Mouse (Mus musculus) CH12.LX (cell line): ENCODE measurements around the gene Zfp827. TPM values are rescaled to one million over a fixed set of nuclear protein-coding genes. Genes with fewer than 3 reads are reported as not detected.

Source experiments
- DNase-seq: peaks from one replicate; pipeline ENCODE4 v3.0.0-alpha.2; 2013; ENCODE audit errors: extremely low read depth
- H3K27ac ChIP-seq: 2 replicates; pipeline ENCODE4 v1.5.1; 2012; ENCODE audit warnings: low read depth, mild to moderate bottlenecking, control low read depth, moderate library complexity; ENCODE audit not compliant: insufficient read depth
- H3K27me3 ChIP-seq: replicated peaks from 2 replicates; pipeline ENCODE3; 2012; ENCODE audit warnings: inconsistent platforms
- H3K36me3 ChIP-seq, 2 experiments: replicated peaks in 1 of 2; 2 replicates each; pipeline versions ENCODE3 to v1.6.1; 2012; ENCODE audit warnings: inconsistent platforms in 1 of 2, low read length in 1 of 2, mild to moderate bottlenecking in 1 of 2, mixed read lengths in 1 of 2, moderate library complexity in 1 of 2; ENCODE audit not compliant: control insufficient read depth in 1 of 2, insufficient read depth in 1 of 2
- H3K4me1 ChIP-seq, 2 experiments: 2 replicates each; pipeline ENCODE4 v1.6.1; 2012; ENCODE audit warnings: inconsistent platforms in 1 of 2, moderate library complexity in 1 of 2; ENCODE audit not compliant: insufficient read depth in 2 of 2, control insufficient read depth in 1 of 2
- H3K4me2 ChIP-seq: 2 replicates; pipeline ENCODE4 v1.6.1; 2012; ENCODE audit warnings: low read depth, mild to moderate bottlenecking, control low read depth; ENCODE audit not compliant: poor library complexity, insufficient read depth, severe bottlenecking
- H3K4me3 ChIP-seq, 3 experiments: fragments of 150-350 bp in 1 of 3; sonication (generic) in 1 of 3; replicated peaks in 1 of 3; 2 replicates each; pipeline versions ENCODE3 to v1.5.1; 2011 to 2012; ENCODE audit warnings: low read depth in 2 of 3, low read length in 2 of 3, mild to moderate bottlenecking in 2 of 3, moderate library complexity in 2 of 3, control low read depth in 1 of 3, improper control_type of control experiment in 1 of 3, inconsistent platforms in 1 of 3, mixed read lengths in 1 of 3; ENCODE audit not compliant: poor library complexity in 1 of 3
- H3K79me2 ChIP-seq: replicated peaks from 2 replicates; pipeline ENCODE4 v1.6.1; 2012; ENCODE audit warnings: mild to moderate bottlenecking, moderate library complexity; ENCODE audit not compliant: control insufficient read depth, poor library complexity, insufficient read depth, severe bottlenecking; ENCODE audit errors: extremely low read depth
- H3K9ac ChIP-seq: 2 replicates; pipeline ENCODE4 v1.6.1; 2012; ENCODE audit warnings: low read depth, mild to moderate bottlenecking, control low read depth, moderate library complexity; ENCODE audit not compliant: insufficient read depth
- H3K9me3 ChIP-seq: replicated peaks from 2 replicates; pipeline ENCODE3; 2012; ENCODE audit warnings: low read length, inconsistent platforms, mixed read lengths
- CHD1 ChIP-seq: IDR thresholded peaks from 2 replicates; pipeline ENCODE4 v1.6.1; 2012; ENCODE audit warnings: low read depth, low read length, improper control_type of control experiment, inconsistent platforms
- CHD2 ChIP-seq: IDR thresholded peaks from 2 replicates; pipeline ENCODE4 v1.6.1; 2011; ENCODE audit warnings: low read length, improper control_type of control experiment
- EP300 ChIP-seq: IDR thresholded peaks from 2 replicates; pipeline ENCODE4 v1.6.1; 2011; ENCODE audit warnings: low read length, improper control_type of control experiment
- ETS1 ChIP-seq: conservative IDR thresholded peaks from 2 replicates; pipeline ENCODE4 v1.6.1; 2012; ENCODE audit warnings: low read depth, mild to moderate bottlenecking, inconsistent platforms, low read length, improper control_type of control experiment, moderate library complexity
- IRF4 ChIP-seq: IDR thresholded peaks from 2 replicates; pipeline ENCODE4 v1.6.1; 2014; ENCODE audit warnings: low read depth, mild to moderate bottlenecking, inconsistent platforms, low read length, improper control_type of control experiment
- KAT2A ChIP-seq: IDR thresholded peaks from 2 replicates; pipeline ENCODE4 v1.6.1; 2012; ENCODE audit warnings: low read length, improper control_type of control experiment, inconsistent platforms; ENCODE audit not compliant: insufficient replicate concordance
- MAZ ChIP-seq: IDR thresholded peaks from 2 replicates; pipeline ENCODE4 v1.6.1; 2012; ENCODE audit warnings: low read depth, mild to moderate bottlenecking, inconsistent platforms, low read length, improper control_type of control experiment, moderate library complexity
- MEF2A ChIP-seq: IDR thresholded peaks from 2 replicates; pipeline ENCODE4 v1.6.1; 2014; ENCODE audit warnings: low read depth, mild to moderate bottlenecking, inconsistent platforms, low read length, improper control_type of control experiment, borderline replicate concordance
- RCOR1 ChIP-seq: conservative IDR thresholded peaks from 2 replicates; pipeline ENCODE4 v1.6.1; 2012; ENCODE audit warnings: low read depth, mild to moderate bottlenecking, inconsistent platforms, low read length, improper control_type of control experiment
- TCF12 ChIP-seq: IDR thresholded peaks from 2 replicates; pipeline ENCODE4 v1.6.1; 2014; ENCODE audit warnings: low read depth, mild to moderate bottlenecking, inconsistent platforms, low read length, improper control_type of control experiment
- UBTF ChIP-seq: IDR thresholded peaks from 2 replicates; pipeline ENCODE4 v1.6.1; 2012; ENCODE audit warnings: low read depth, mild to moderate bottlenecking, inconsistent platforms, low read length, improper control_type of control experiment, moderate library complexity
- USF2 ChIP-seq: conservative IDR thresholded peaks from 2 replicates; pipeline ENCODE4 v1.6.1; 2011; ENCODE audit warnings: low read depth, low read length, improper control_type of control experiment
- ZC3H11A ChIP-seq: IDR thresholded peaks from 2 replicates; pipeline ENCODE4 v1.6.1; 2012; ENCODE audit warnings: low read depth, mild to moderate bottlenecking, inconsistent platforms, low read length, improper control_type of control experiment
- ZKSCAN1 ChIP-seq: IDR thresholded peaks from 2 replicates; pipeline ENCODE4 v1.6.1; 2012; ENCODE audit warnings: low read depth, inconsistent platforms, low read length, improper control_type of control experiment, borderline replicate concordance
- ZMIZ1 ChIP-seq: IDR thresholded peaks from 2 replicates; pipeline ENCODE4 v1.6.1; 2012; ENCODE audit warnings: low read depth, mild to moderate bottlenecking, inconsistent platforms, low read length, improper control_type of control experiment
- ZNF384 ChIP-seq: IDR thresholded peaks from 2 replicates; pipeline ENCODE4 v1.6.1; 2012; ENCODE audit warnings: low read depth, low read length, improper control_type of control experiment, inconsistent platforms
- dilution Hi-C: fragments of 300-500 bp; cut with MboI; formaldehyde crosslinking; loops from 2 replicates; pipeline ENCODE4 v1.14.3; 2020; ENCODE audit warnings: low sequenced_read_pairs; ENCODE audit not compliant: extremely low pct_unique_long_range_greater_than_20kb, extremely low pct_ligation_motif_present
- in situ Hi-C: fragments of 300-500 bp; cut with MboI; formaldehyde crosslinking; loops from 3 replicates; pipeline ENCODE4 v1.14.3; 2019; ENCODE audit warnings: low sequenced_read_pairs, low pct_ligation_motif_present, low pct_unique_long_range_greater_than_20kb, mixed read lengths
- polyA plus RNA-seq: library from polyadenylated mRNA; unstranded; fragments of >175 nt; gene quantifications from 2 replicates; pipeline ENCODE4 v1.2.1, GENCODE M21; 2012; ENCODE audit warnings: low read depth; ENCODE audit not compliant: insufficient read length
- total RNA-seq, 2 experiments: library from RNA; depleted of rRNA; stranded (reverse); fragments of 300-350 nt in 1 of 2; fragments of >200 nt in 1 of 2; gene quantifications; 2 replicates each; pipeline ENCODE4 v1.2.3; 2012 to 2014

Zfp827 gene
- total and polyA plus RNA-seq, 3 experiments: 4.3 to 11.1 (median 7.8) TPM

DNA sequence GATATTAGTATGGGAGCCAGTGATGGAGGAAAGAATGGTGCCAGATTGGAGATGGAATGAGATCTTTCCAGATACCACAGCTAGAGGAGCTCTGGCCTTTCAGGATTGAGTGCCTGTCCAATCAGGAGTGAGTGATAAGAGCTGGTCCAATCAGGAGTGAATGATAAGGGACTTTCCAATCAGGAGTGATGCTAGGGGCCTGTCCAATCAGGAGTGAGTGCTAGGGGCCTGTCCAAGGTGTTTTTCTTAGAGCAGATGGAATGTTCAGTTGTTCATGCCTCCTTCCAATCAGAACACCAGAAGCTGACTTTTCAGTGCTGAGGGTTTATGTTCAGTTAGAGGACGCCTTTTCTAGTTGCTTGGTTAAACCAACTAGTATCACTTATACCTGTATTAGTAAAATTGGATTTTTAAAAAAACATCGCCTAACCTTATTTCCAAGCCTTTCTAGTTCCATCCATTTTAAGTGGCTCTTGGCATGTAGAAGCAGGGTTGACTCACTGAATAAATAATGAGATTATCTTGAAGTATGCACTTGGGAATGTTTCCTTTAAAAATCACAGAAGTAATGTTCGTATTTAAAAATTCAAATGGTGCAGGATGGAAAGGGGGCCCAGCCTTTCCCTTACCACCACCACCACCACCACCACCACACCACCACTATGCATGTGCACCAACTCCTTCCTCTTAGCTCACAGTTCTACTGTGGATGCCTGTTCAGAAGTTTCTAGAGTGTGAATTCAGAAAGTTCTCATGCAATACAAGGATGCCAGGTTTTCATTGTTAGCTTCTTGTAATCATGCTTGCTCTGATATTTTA, 39.8 kb downstream of the Zfp827 start:
- Histone ChIP-seq H3K27me3 (no peaks in the 10 kb centered on the region), H3K4me3 (no peak overlapping the region), H3K79me2 (no peaks in the 10 kb centered on the region; the same call in 1 of the 2 replicates), H3K4me1 (peaks cover 0 to 22% of the 10 kb centered on the region in 2 experiments; a peak in 2 of 4 replicates), H3K4me2 (no peak overlapping the region), H3K36me3 (peaks cover 49 to 93% of the 10 kb centered on the region in 2 experiments), H3K27ac (no peak overlapping the region), H3K9ac (no peak overlapping the region), H3K9me3 (no peaks in the 10 kb centered on the region)
- no peak for TF ChIP-seq ZKSCAN1
- TF ChIP-seq IRF4: no peak
- no peak for TF ChIP-seq CHD2
- no peak for TF ChIP-seq CHD1
- TF ChIP-seq KAT2A: no peak
- TF ChIP-seq ZMIZ1: no peak
- TF ChIP-seq EP300: no peak
- TF ChIP-seq ETS1: no peak
- dilution Hi-C loops: no loop called here
- in situ Hi-C loops: no loop called here
- no peak for DNase-seq

DNA sequence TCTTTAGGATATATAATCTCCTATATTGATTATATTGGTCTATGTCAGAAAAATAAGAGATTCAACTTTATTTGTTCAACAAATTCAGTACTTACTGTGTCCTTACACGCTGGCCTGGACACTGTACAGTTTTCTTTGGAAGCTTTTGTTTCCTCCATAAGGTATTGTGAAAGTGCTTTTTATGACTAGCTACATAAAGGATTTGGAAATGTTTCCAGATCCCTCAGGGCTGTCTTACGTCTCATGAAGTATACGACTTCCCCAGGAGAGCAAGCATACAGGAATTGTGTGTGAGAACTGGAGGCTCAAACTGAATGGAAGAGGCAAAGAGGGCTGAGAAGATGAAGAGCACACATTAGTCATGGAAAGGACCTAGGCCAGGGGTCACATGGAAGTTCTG, 45.1 kb downstream of the Zfp827 start:
- Histone ChIP-seq H3K4me2 (no peak overlapping the region), H3K27ac (no peak overlapping the region), H3K79me2 (no peaks in the 10 kb centered on the region; the same call in 1 of the 2 replicates), H3K9ac (no peak overlapping the region), H3K4me1 (peaks cover 0 to 13% of the 10 kb centered on the region in 2 experiments; a peak in 1 of 4 replicates), H3K9me3 (no peaks in the 10 kb centered on the region), H3K4me3 (no peak overlapping the region), H3K27me3 (no peaks in the 10 kb centered on the region), H3K36me3 (peaks cover 65 to 95% of the 10 kb centered on the region in 2 experiments)
- dilution Hi-C loops: no loop called here
- in situ Hi-C loops: no loop called here
- no peak for DNase-seq
- TF ChIP-seq ZC3H11A: no peak
- TF ChIP-seq ZKSCAN1: no peak
- TF ChIP-seq MEF2A: no peak
- no peak for TF ChIP-seq USF2
- TF ChIP-seq TCF12: no peak
- TF ChIP-seq UBTF: no peak
- no peak for TF ChIP-seq ZNF384
- no peak for TF ChIP-seq MAZ
- no peak for TF ChIP-seq RCOR1
